Mouse (Mus musculus): ENCODE data around the gene Srgap3. TPM values are rescaled to one million over a fixed set of nuclear protein-coding genes. Genes with fewer than 3 reads are reported as not detected.

Srgap3 gene
- polyA plus RNA-seq, 1 experiment from 2014 or later: 0.13 TPM

- WGBS (ENCODE audit: insufficient replicate concordance): 88% methylated on average over 5 of the region's 5 CpGs
- Histone ChIP-seq H3K4me3 (ENCODE audit: low read depth, low read length) (no peak overlapping the region), H3K27ac (ENCODE audit: low read depth) (no peak overlapping the region), H3K9me3 (ENCODE audit: low read length) (no peaks in the 10 kb centered on the region), H3K9ac (replicated peaks) (no peak overlapping the region), H3K36me3 (replicated peaks; ENCODE audit: insufficient read depth, low read length) (no peaks in the 10 kb centered on the region), H3K4me2 (ENCODE audit: low read depth, low read length) (no peak overlapping the region), H3K4me1 (ENCODE audit: insufficient read depth) (no peaks in the 10 kb centered on the region), H3K27me3 (ENCODE audit: insufficient read depth, low read length) (no peaks in the 10 kb centered on the region)
- ATAC-seq: no peak
- no peak for DNase-seq
- TF ChIP-seq CTCF (IDR thresholded peaks at IDR 0.05; ENCODE audit: low read depth): no peak
- no peak for TF ChIP-seq EP300 (IDR thresholded peaks at IDR 0.05; ENCODE audit: low read depth)
Observed at GRCm38 (mm10) chr6:112903796-112904195, 43.3 kb downstream of the Srgap3 start.

GRCm38 (mm10) chr6:112903226-112903625 is 43.8 kb downstream of the Srgap3 start:
- no peak overlapping the region for H3K4me2 ChIP-seq (ENCODE audit: low read depth, low read length)

GRCm38 (mm10) chr6:112902791-112903190 is 44.3 kb downstream of the Srgap3 start:
- H3K9me3 ChIP-seq (ENCODE audit: low read length): no peaks in the 10 kb centered on the region
- H3K4me3 ChIP-seq (ENCODE audit: low read depth, low read length): no peak overlapping the region
- no peak overlapping the region for H3K9ac ChIP-seq (replicated peaks)
- TF ChIP-seq EP300 (IDR thresholded peaks at IDR 0.05; ENCODE audit: low read depth): no peak
- TF ChIP-seq CTCF (IDR thresholded peaks at IDR 0.05; ENCODE audit: low read depth): no peak
- H3K4me2 ChIP-seq (ENCODE audit: low read depth, low read length): no peak overlapping the region
- ATAC-seq (no peak), DNase-seq (no peak)
- H3K4me1 ChIP-seq (ENCODE audit: insufficient read depth): no peaks in the 10 kb centered on the region
- no peak overlapping the region for H3K27ac ChIP-seq (ENCODE audit: low read depth)
- no peaks in the 10 kb centered on the region for H3K27me3 ChIP-seq (ENCODE audit: insufficient read depth, low read length)
- 34% methylated on average over 4 of the region's 4 CpGs for WGBS (ENCODE audit: insufficient replicate concordance)
- no peaks in the 10 kb centered on the region for H3K36me3 ChIP-seq (replicated peaks; ENCODE audit: insufficient read depth, low read length)

More at GRCm38 (mm10) chr6:112903226-112903625, 43.8 kb downstream of the Srgap3 start:
- DNase-seq (no peak), ATAC-seq (no peak)
- Histone ChIP-seq H3K27me3 (ENCODE audit: insufficient read depth, low read length) (no peaks in the 10 kb centered on the region), H3K9ac (replicated peaks) (no peak overlapping the region), H3K9me3 (ENCODE audit: low read length) (no peaks in the 10 kb centered on the region), H3K27ac (ENCODE audit: low read depth) (no peak overlapping the region), H3K4me3 (ENCODE audit: low read depth, low read length) (no peak overlapping the region), H3K36me3 (replicated peaks; ENCODE audit: insufficient read depth, low read length) (no peaks in the 10 kb centered on the region), H3K4me1 (ENCODE audit: insufficient read depth) (no peaks in the 10 kb centered on the region)
- WGBS (ENCODE audit: insufficient replicate concordance): 35% methylated on average over 7 of the region's 7 CpGs
- no peak for TF ChIP-seq EP300 (IDR thresholded peaks at IDR 0.05; ENCODE audit: low read depth)
- TF ChIP-seq CTCF (IDR thresholded peaks at IDR 0.05; ENCODE audit: low read depth): no peak

GRCm38 (mm10) chr6:112900306-112900705 is 46.8 kb downstream of the Srgap3 start:
- DNase-seq (no peak), ATAC-seq (no peak)
- H3K9ac ChIP-seq (replicated peaks): no peak overlapping the region
- no peak overlapping the region for H3K27ac ChIP-seq (ENCODE audit: low read depth)
- no peaks in the 10 kb centered on the region for H3K27me3 ChIP-seq (ENCODE audit: insufficient read depth, low read length)
- H3K36me3 ChIP-seq (replicated peaks; ENCODE audit: insufficient read depth, low read length): no peaks in the 10 kb centered on the region
- WGBS (ENCODE audit: insufficient replicate concordance): 84% methylated on average over 6 of the region's 6 CpGs
- no peak for TF ChIP-seq EP300 (IDR thresholded peaks at IDR 0.05; ENCODE audit: low read depth)
- TF ChIP-seq CTCF (IDR thresholded peaks at IDR 0.05; ENCODE audit: low read depth): no peak
- no peak overlapping the region for H3K4me3 ChIP-seq (ENCODE audit: low read depth, low read length)
- H3K4me1 ChIP-seq (ENCODE audit: insufficient read depth): no peaks in the 10 kb centered on the region
- no peaks in the 10 kb centered on the region for H3K9me3 ChIP-seq (ENCODE audit: low read length)
- H3K4me2 ChIP-seq (ENCODE audit: low read depth, low read length): no peak overlapping the region

GRCm38 (mm10) chr6:112899711-112900110 is 47.4 kb downstream of the Srgap3 start:
- no peak overlapping the region for H3K4me2 ChIP-seq (ENCODE audit: low read depth, low read length)
- no peak for TF ChIP-seq CTCF (IDR thresholded peaks at IDR 0.05; ENCODE audit: low read depth)
- no peak for TF ChIP-seq EP300 (IDR thresholded peaks at IDR 0.05; ENCODE audit: low read depth)

GRCm38 (mm10) chr6:112899276-112899675 is 47.8 kb downstream of the Srgap3 start:
- TF ChIP-seq CTCF (IDR thresholded peaks at IDR 0.05; ENCODE audit: low read depth): no peak
- TF ChIP-seq EP300 (IDR thresholded peaks at IDR 0.05; ENCODE audit: low read depth): no peak
- ATAC-seq: no peak
- H3K36me3 ChIP-seq (replicated peaks; ENCODE audit: insufficient read depth, low read length): no peaks in the 10 kb centered on the region
- H3K9ac ChIP-seq (replicated peaks): no peak overlapping the region
- 81% methylated on average over 5 of the region's 5 CpGs for WGBS (ENCODE audit: insufficient replicate concordance)
- H3K4me3 ChIP-seq (ENCODE audit: low read depth, low read length): no peak overlapping the region
- no peaks in the 10 kb centered on the region for H3K9me3 ChIP-seq (ENCODE audit: low read length)
- no peak for DNase-seq
- no peaks in the 10 kb centered on the region for H3K27me3 ChIP-seq (ENCODE audit: insufficient read depth, low read length)
- no peak overlapping the region for H3K27ac ChIP-seq (ENCODE audit: low read depth)
- no peaks in the 10 kb centered on the region for H3K4me1 ChIP-seq (ENCODE audit: insufficient read depth)
- H3K4me2 ChIP-seq (ENCODE audit: low read depth, low read length): no peak overlapping the region

More at GRCm38 (mm10) chr6:112899711-112900110, 47.4 kb downstream of the Srgap3 start:
- Histone ChIP-seq H3K27me3 (ENCODE audit: insufficient read depth, low read length) (no peaks in the 10 kb centered on the region), H3K9ac (replicated peaks) (no peak overlapping the region), H3K4me1 (ENCODE audit: insufficient read depth) (no peaks in the 10 kb centered on the region), H3K4me3 (ENCODE audit: low read depth, low read length) (no peak overlapping the region), H3K36me3 (replicated peaks; ENCODE audit: insufficient read depth, low read length) (no peaks in the 10 kb centered on the region), H3K9me3 (ENCODE audit: low read length) (no peaks in the 10 kb centered on the region), H3K27ac (ENCODE audit: low read depth) (no peak overlapping the region)
- ATAC-seq (no peak), DNase-seq (no peak)
- 33% methylated on average over 1 of the region's 1 CpGs for WGBS (ENCODE audit: insufficient replicate concordance)

GRCm38 (mm10) chr6:112898435-112898834 is 48.6 kb downstream of the Srgap3 start:
- no peak overlapping the region for H3K27ac ChIP-seq (ENCODE audit: low read depth)
- 66% methylated on average over 4 of the region's 4 CpGs for WGBS (ENCODE audit: insufficient replicate concordance)
- TF ChIP-seq CTCF (IDR thresholded peaks at IDR 0.05; ENCODE audit: low read depth): no peak
- no peak for TF ChIP-seq EP300 (IDR thresholded peaks at IDR 0.05; ENCODE audit: low read depth)

More at GRCm38 (mm10) chr6:112898435-112898834, 48.6 kb downstream of the Srgap3 start:
- H3K9me3 ChIP-seq (ENCODE audit: low read length): no peaks in the 10 kb centered on the region
- H3K4me1 ChIP-seq (ENCODE audit: insufficient read depth): no peaks in the 10 kb centered on the region
- H3K4me3 ChIP-seq (ENCODE audit: low read depth, low read length): no peak overlapping the region
- H3K9ac ChIP-seq (replicated peaks): no peak overlapping the region
- no peaks in the 10 kb centered on the region for H3K36me3 ChIP-seq (replicated peaks; ENCODE audit: insufficient read depth, low read length)
- H3K4me2 ChIP-seq (ENCODE audit: low read depth, low read length): no peak overlapping the region
- no peaks in the 10 kb centered on the region for H3K27me3 ChIP-seq (ENCODE audit: insufficient read depth, low read length)
- DNase-seq (no peak), ATAC-seq (no peak)

Data from liver, postnatal 0 days (tissue).